Mouse (Mus musculus): ENCODE measurements around the gene Cnrip1.

GRCm38 (mm10) chr11:17023984-17024383 lies 27.4 kb upstream of the Cnrip1 start:
- TF ChIP-seq EP300 (IDR thresholded peaks at IDR 0.05; ENCODE audit: insufficient read depth, low read depth, low read length) (no peak), CTCF (IDR thresholded peaks at IDR 0.05) (no peak), POLR2A (IDR thresholded peaks at IDR 0.05; ENCODE audit: insufficient read depth, low read depth, low read length) (no peak)
